33 mouse cellular contexts compared by ENCODE assay signal in the genomic region with DNA sequence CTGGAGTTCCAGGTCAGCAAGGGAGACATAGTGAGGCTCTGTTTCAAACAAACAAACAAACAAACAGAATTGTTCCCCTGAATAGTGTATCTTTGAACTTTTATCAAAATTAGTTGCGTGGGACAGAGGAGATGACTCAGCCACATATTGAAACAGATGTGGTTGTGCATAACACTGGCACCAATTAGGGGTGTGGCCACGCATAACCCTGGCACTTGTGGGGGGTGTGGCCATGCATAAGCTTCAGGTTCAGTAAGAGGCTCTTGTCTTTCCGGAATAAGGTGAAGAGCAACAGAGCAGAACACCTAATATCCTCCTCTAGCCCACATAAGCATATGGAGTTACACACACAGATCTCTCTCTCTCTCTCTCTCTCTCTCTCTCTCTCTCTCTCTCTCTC. TPM values are rescaled to one million over a fixed set of nuclear protein-coding genes. Genes with fewer than 3 reads are reported as not detected.
"Had no signal": no experiment of that assay in that cellular context is flagged by ENCODE, and none has a peak within 500 bp of the region (broad histone marks: within the 10 kb centered on the region; RNA-seq: fewer than 3 reads in every experiment).

No protein-coding gene starts in this region.

- ATAC-seq: hindbrain, postnatal 0 days; intestine, postnatal 0 days; liver, embryonic 12.5 days had no signal

- H3K9me3 ChIP-seq: heart, embryonic 13.5 days; heart, embryonic 15.5 days; hindbrain, embryonic 10.5 days; hindbrain, embryonic 13.5 days; hindbrain, embryonic 15.5 days; limb, embryonic 13.5 days; limb, embryonic 15.5 days; liver, embryonic 12.5 days had no signal

- H3K4me3 ChIP-seq: gastrocnemius, adult 2 months; heart, adult 2 months; heart, embryonic 13.5 days; heart, embryonic 15.5 days; hindbrain, embryonic 10.5 days; hindbrain, embryonic 13.5 days; hindbrain, embryonic 15.5 days; layer of hippocampus, adult 2 months; limb, embryonic 13.5 days; limb, embryonic 15.5 days; liver, embryonic 12.5 days had no signal

- H3K27me3 ChIP-seq: heart, embryonic 15.5 days; limb, embryonic 13.5 days; liver, embryonic 12.5 days had no signal

- DNase-seq: gastrocnemius, adult 2 months; gastrocnemius, postnatal 10 days; gastrocnemius, postnatal 25 days; heart, adult 2 months; heart, postnatal 14 days; heart, postnatal 4 days; kidney, adult 18-20 months; kidney, adult 8-10 months; kidney, postnatal 10 days; kidney, postnatal 25 days; kidney, postnatal 4 days; left cerebral cortex, postnatal 4 days had no signal

- H3K4me1 ChIP-seq: heart, embryonic 13.5 days; heart, embryonic 15.5 days; hindbrain, embryonic 10.5 days; hindbrain, embryonic 13.5 days; hindbrain, embryonic 15.5 days; limb, embryonic 13.5 days; limb, embryonic 15.5 days; liver, embryonic 12.5 days had no signal

- H3K27ac ChIP-seq: gastrocnemius, adult 2 months; heart, adult 2 months; heart, embryonic 13.5 days; heart, embryonic 15.5 days; hindbrain, embryonic 10.5 days; hindbrain, embryonic 13.5 days; hindbrain, embryonic 15.5 days; hindbrain, postnatal 0 days; layer of hippocampus, adult 2 months; limb, embryonic 13.5 days; limb, embryonic 15.5 days; liver, embryonic 12.5 days; liver, embryonic 14.5 days had no signal

- H3K36me3 ChIP-seq: heart, embryonic 13.5 days; heart, embryonic 15.5 days; hindbrain, embryonic 10.5 days; hindbrain, embryonic 13.5 days; hindbrain, embryonic 15.5 days; limb, embryonic 13.5 days; limb, embryonic 15.5 days; liver, embryonic 12.5 days had no signal

- H3K9ac ChIP-seq: heart, embryonic 13.5 days; heart, embryonic 15.5 days; hindbrain, embryonic 13.5 days; hindbrain, embryonic 15.5 days; limb, embryonic 13.5 days; limb, embryonic 15.5 days; liver, embryonic 12.5 days; liver, embryonic 14.5 days had no signal

- H3K4me2 ChIP-seq: heart, embryonic 11.5 days; heart, embryonic 13.5 days; heart, embryonic 15.5 days; hindbrain, embryonic 13.5 days; hindbrain, embryonic 15.5 days; limb, embryonic 13.5 days; limb, embryonic 15.5 days; liver, embryonic 12.5 days had no signal

RNA-seq across cellular contexts. Expression of a gene that starts 58.1 kb away (rescaled TPM):
- total RNA-seq: gastrocnemius, adult 2 months; gastrocnemius, postnatal 10 days; gastrocnemius, postnatal 25 days; granulocyte monocyte progenitor cell, adult 5-6 weeks; heart, postnatal 14 days; heart, postnatal 4 days; layer of hippocampus, adult 2 months; layer of hippocampus, postnatal 25 days; left cerebral cortex, adult 8-10 months; left cerebral cortex, postnatal 10 days; left cerebral cortex, postnatal 25 days; left cerebral cortex, postnatal 4 days; liver, adult 2 months had no signal
- polyA plus RNA-seq: frontal cortex, adult 2 months; heart, adult 2 months; heart, embryonic 13.5 days; heart, postnatal 0 days; limb, embryonic 13.5 days; liver, adult 2 months had no signal
